Mouse (Mus musculus) megakaryocyte, adult 5-6 weeks (primary cell): ENCODE data around the gene Cxcl5. TPM values are rescaled to one million over a fixed set of nuclear protein-coding genes. Genes with fewer than 3 reads are reported as not detected.

ENCODE experiments used
- ATAC-seq: 2 replicates; pipeline ENCODE4 v1.8.0; 2016; ENCODE audit warnings: mild to moderate bottlenecking, inconsistent platforms; ENCODE audit not compliant: poor library complexity, severe bottlenecking
- total RNA-seq, 2 experiments: library from RNA; stranded (forward) in 1 of 2; stranded (reverse) in 1 of 2; fragments of 153-499, 151-499 nt in 1 of 2; fragments of 221-1000, 200-1000 nt in 1 of 2; gene quantifications; 2 replicates each; pipeline versions ENCODE4 v1.2.3 to v1.2.4; 2015 to 2017

The Cxcl5 gene
- not detected in 2 replicates for total RNA-seq (2015)
- total RNA-seq (2017): not detected in 2 replicates

DNA sequence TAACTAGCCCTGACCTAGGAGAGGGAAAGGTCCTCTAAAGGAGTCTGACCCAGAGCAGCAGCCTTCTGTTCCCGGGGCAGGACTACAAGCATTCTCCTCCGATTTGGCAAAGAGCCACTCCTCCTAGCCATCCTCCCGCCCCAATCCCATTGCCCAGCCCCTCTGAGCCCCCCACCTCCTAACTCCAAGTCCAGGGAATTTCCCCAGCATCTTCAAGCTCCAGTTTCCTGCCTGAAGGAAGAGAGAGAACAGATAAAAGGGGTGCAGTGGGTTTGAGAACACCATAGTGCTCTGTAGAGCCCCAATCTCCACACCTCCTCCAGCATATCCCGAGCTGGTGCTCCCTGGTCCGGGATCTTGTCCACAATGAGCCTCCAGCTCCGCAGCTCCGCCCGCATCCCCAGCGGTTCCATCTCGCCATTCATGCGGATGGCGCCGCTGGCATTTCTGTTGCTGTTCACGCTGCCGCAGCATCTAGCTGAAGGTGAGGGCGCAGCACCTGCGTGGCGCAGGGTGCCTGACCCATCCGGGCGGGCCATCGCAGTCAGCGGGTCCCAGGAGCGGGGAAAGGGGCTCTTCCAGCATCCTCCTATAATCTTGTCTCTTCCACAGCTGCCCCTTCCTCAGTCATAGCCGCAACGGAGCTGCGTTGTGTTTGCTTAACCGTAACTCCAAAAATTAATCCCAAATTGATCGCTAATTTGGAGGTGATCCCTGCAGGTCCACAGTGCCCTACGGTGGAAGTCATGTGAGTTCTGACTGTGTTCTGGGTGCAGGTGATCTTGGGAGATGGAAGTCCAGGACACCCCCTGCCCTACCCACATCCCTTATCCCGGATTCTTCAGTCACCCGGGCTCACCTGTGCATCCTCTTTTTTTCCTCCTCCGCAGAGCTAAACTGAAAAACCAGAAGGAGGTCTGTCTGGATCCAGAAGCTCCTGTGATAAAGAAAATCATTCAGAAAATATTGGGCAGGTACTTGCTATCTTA is at the start of gene Cxcl5:
Cxcl5 (plus strand) TSS at position 284 of the 989 bp plus-strand sequence.
- ATAC-seq: peak; percentile 36; the same call in 1 of the 2 replicates

DNA sequence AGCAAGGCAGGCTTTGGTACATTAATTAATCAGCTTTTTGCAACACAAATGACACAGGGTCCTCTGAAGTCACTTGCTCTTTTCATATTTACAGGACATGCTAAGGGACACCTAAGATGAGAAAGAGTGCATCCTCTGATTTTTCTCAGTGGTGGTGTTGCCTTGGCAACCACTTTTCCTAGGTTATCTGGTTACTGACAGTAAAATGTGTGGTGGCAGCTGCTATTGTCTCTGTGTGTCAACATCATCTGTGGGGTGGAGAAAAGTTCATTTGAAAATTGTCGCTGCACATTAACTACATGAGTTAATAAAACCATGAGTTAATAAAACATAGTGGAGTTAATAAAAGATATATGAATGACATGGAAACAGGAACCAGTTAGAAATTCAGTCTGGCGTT is 47.8 kb upstream of the Cxcl5 start:
- ATAC-seq: no peak

DNA sequence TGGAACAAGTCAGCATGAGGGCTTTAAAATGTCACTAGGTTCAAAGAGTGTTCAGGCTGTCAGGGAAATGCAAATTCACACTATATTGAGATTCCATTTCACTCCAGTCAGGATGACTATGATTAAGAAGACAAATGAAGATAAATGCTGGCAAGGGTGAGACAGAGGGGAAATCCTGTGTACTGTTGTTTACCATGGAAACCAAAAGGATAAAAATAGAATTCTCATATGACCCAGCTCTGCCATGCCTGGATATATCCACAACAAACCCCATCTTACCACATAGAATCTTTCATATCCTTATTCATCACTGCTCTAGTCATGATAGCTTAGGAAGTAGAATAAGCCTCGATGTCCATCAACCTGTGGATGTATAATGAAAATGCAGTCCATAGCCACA is 41.2 kb upstream of the Cxcl5 start:
- ATAC-seq: no peak

GRCm38 (mm10) chr5:90722656-90723055 is 36.5 kb upstream of the Cxcl5 start:
- no peak for ATAC-seq

DNA sequence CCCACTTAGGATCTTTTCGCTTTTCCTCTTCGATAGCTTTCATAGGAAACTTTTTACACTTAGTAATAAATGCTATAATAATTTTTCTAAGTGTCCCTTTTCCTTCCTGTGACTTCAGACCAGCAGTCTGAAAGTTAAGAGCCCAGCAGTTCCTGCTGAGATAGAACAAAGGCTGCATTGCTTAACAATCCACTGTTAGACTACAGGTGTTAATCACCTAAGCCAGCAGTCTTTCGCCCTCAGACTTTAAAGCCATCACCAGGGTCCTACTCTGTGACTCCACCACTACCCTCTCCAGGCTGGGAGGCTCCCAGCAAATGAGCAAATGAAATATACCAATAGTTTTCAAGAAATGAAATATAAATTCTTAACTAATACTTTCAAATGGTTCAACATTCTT is 30.9 kb upstream of the Cxcl5 start:
- ATAC-seq: no peak

DNA sequence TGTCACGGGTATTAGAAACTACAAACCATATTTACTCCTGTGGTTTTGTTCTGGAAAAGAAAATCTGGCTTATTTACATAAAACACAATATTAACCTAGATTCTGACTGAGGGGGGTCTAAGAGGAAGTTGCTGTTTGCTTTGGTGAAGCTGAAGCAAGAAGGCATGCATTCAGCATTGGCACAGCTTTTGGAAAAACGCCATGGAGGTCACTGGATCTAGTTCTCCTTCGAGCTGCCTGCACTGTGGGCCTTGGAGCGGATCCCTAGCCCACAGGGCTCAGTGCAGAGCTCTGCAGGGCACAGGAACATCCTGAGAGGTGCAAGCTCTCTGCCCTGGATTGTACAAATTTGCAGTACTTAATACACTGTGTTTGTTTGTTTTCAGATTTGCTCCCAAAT is 27.7 kb upstream of the Cxcl5 start:
- no peak for ATAC-seq

- ATAC-seq: peak; percentile 99
Observed at GRCm38 (mm10) chr5:90742029-90742428, 17.1 kb upstream of the Cxcl5 start.

- no peak for ATAC-seq
Observed at GRCm38 (mm10) chr5:90753934-90754333, 5.2 kb upstream of the Cxcl5 start.

GRCm38 (mm10) chr5:90758020-90758605 is 1.0 kb upstream of the Cxcl5 start:
- ATAC-seq: no peak

- ATAC-seq: no peak
Observed at GRCm38 (mm10) chr5:90760303-90760702, 1.1 kb downstream of the Cxcl5 start.

GRCm38 (mm10) chr5:90760844-90761243 is 1.7 kb downstream of the Cxcl5 start:
- ATAC-seq: peak; percentile 58; the same call in 1 of the 2 replicates

- no peak for ATAC-seq
Observed at GRCm38 (mm10) chr5:90761834-90762233, 2.7 kb downstream of the Cxcl5 start.

DNA sequence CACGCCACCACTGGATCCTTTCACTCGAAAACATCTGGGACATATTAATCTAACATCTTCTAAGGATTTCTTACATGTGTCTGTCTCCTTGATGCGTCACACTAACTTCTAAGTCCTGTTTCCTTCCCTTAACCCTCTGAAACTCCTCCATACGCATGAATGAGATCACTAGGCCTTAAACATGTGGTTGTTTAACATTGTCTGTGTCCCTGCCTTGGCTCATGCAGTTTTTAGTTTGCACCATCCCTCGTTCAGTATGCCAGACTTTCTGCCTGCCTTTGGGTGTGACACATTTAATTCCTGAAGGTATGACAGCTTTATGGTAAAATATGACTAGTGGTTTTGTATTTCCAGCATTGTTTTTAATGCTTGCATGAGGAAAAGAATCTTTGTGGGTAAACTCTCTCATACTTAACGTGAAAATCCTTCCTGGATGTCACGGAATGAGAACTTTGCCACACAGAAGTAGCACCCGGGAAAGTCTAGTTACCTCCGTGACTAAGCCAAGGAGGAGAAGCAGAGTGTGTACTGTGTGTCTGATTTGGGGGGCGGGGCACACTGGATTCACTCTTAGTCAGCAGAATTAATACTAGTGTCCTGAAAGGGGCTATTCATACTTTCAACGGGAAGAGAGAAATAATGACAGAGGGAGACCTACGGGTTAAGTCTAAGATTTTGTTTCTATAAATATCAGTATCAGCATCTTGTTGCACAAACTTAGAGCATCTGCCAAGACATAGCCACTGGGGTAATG is 4.9 kb downstream of the Cxcl5 start:
- no peak for ATAC-seq

DNA sequence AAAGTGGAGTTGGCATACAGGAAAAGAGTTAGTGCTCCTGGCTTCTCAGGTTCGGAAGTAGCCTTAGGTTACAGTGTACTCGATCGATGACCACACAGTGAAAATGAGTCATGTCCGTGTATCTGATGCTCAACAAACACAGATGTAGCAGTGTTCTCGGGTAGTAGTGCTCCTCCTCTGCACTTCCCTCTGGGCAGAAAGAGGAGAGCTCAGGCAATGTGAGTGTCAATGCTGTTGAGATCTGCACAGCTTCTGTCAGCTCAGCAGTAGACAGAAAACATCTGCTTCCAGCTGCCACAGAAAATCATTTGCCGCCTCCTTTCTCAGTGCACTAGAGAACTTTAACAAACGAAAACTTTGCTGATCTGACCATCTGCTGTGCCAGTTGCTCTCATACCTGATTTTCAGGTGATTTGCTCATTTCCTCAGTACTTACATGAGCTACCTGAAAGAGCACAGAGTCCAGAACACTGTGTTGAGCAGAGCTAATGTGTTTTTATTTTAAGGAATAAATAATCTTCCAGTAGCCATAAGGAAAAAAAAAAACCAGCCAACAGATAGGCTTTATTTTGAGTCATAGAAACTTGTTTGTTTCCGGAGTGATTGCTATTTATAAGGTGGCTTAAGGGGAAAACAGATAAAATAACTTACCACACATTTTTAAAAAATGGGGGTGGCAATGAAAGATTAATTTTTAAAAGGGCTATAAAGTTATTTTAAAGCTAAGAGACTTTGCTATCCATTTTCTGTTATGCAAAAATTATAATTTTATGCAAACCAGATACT is 6.9 kb downstream of the Cxcl5 start:
- no peak for ATAC-seq

DNA sequence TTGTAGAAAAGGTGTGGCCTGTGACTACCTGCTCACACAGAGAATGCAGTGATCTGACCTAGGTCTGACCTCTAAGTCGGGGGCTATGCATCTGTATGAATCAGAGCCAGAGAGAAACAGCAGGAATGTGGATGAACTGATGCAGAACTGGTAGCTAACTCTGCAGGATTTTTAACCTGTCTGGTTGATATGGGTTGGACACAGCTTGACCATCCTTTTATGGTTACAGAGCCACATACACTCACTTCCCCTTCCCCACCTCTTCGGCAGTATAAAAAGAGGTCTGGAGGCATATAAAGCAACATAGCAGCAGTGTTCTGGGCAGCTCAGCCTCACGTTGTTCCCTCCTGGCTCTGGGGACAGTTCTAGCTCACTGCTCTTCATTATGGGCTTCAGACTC is 9.1 kb downstream of the Cxcl5 start, which contains the start of gene Ppbp:
Ppbp (plus strand) TSS at position 301 of the 400 bp plus-strand sequence.
- ATAC-seq: no peak

GRCm38 (mm10) chr5:90771369-90771768 is 12.2 kb downstream of the Cxcl5 start:
- peak; percentile 57 for ATAC-seq

DNA sequence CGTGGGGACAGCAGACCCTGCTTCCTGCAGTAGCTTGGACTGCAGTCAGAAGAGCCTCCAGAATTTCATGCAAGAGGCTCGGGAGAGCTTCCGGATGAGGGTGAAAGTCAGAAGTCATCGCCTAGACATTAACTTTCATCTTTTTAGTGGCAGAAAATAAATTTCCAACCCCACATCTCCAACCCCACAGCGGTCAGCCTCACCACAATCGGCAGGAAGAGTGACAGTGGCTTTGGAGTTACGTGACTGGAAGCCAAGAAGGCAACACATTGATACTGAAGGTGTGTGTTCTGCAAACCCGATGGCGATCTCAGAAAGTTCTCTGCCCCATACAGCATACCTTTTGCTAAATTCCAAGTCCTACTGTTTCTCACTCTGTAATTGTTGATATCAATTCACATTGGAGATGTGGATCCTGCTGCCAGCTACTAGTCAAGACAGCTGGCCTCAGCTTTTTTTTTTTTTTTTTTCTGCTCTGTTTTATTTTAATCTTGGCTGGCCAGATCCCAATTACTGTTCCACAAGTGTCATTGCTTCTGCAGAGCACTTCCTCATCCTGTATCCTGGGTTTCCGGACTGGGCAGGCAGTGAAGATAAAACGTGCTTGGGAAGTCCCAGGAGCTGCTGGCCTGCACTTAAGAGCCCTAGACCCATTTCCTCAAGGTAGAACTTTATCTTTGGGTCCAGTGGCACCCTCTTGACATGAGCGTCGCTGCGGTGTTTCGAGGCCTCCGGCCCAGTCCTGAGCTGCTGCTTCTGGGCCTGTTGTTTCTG is 12.9 kb downstream of the Cxcl5 start, which contains the start of gene Pf4:
Pf4 (plus strand) TSS at position 556 of the 774 bp plus-strand sequence.
- peak; percentile 46 for ATAC-seq

DNA sequence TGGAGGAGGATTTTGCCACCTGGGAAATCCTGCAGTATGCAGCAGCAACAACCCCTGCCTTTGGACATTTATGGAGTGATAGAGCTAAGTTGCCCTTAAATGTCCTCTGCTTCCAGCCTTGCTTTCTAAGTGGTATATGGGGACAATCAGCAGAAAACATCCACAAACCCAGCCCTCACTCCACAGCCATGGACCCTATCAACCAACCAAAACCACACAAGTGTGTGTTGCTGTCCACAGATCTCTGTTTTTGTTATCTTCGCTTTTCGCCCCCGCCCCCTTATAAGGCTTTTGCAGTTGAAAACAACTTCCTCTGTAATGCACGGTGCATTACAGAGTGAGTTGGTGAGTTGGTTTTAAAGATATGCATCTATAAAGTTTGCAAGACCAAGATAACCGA is 16.4 kb downstream of the Cxcl5 start:
- ATAC-seq: peak; percentile 45

DNA sequence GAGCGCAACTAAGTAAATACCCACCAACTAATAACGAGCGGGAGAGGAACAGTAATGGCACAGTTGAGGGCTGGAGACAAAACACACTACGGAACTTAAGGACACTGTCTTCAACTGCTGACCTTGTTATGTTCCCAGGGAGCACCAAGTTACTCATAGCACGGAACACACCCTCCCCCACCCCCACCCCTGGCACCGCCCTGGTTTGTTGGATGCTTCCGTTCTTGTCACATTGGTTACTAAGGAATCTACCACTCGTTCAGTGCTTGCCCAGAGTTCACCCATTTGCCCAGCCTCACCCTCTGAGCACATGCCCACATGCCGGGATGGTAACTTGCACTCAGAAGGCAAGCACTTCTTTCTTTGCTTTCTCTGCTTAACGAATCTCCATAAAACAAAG is 18.5 kb downstream of the Cxcl5 start:
- ATAC-seq: no peak

GRCm38 (mm10) chr5:90778856-90779255 is 19.7 kb downstream of the Cxcl5 start:
- ATAC-seq: no peak
